Mouse (Mus musculus): ENCODE results near the gene Nhlrc1. TPM values are rescaled to one million over a fixed set of nuclear protein-coding genes. Genes with fewer than 3 reads are reported as not detected.

Gene Nhlrc1
- polyA plus RNA-seq, 1 experiment, result 4.7 TPM

- H3K4me3 ChIP-seq (ENCODE audit: low read depth, low read length), result no peak overlapping the region
- 78% methylated on average over 4 of the region's 4 CpGs for WGBS
- peaks cover 6% of the 10 kb centered on the region for H3K4me1 ChIP-seq (ENCODE audit: control insufficient read depth, insufficient read depth, insufficient read length, low read length)
- TF ChIP-seq CTCF (IDR thresholded peaks at IDR 0.05; ENCODE audit: extremely low read depth, insufficient read length, insufficient replicate concordance, low read depth, low read length) (no peak), POLR2A (IDR thresholded peaks at IDR 0.05; ENCODE audit: low read depth, low read length) (no peak)
- no peak overlapping the region for H3K27ac ChIP-seq (ENCODE audit: insufficient read depth, low read depth, low read length)
- peaks cover 20% of the 10 kb centered on the region for H3K36me3 ChIP-seq (ENCODE audit: control insufficient read depth, insufficient read depth, low read length)
- H3K27me3 ChIP-seq (ENCODE audit: control insufficient read depth, insufficient read depth, low read length), result no peaks in the 10 kb centered on the region
Measured at GRCm38 (mm10) chr13:47047996-47048395, 33.3 kb upstream of the Nhlrc1 start.

DNA sequence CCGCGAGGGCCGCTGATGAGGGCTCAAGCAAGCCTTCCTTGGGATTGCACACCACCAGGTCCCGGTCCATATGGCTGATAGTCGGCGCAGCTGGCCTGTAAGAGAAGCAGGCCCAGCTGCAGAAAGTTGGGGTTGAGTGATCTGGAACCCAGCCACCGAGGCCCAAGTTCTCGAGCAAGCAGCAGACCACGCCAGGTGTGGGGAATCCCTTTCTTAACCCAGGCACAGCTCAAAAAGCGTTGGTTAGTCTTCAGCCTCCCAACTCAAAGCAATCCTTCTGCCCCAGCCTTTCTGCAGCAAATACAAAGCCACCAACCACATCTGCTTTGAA lies 29.9 kb upstream of the Nhlrc1 start, which contains the start of gene Tpmt:
TSS of gene Tpmt (minus strand) at position 121 of the 331 bp plus-strand sequence.
- H3K36me3 ChIP-seq (ENCODE audit: control insufficient read depth, insufficient read depth, low read length), result 0 out of 2 replicates have a peak, but pooled peaks cover 5% of the 10 kb centered on the region
- peak within 1 kb of the TSS; percentile 77 for H3K4me3 ChIP-seq (ENCODE audit: low read depth, low read length)
- TF ChIP-seq CTCF (IDR thresholded peaks at IDR 0.05; ENCODE audit: extremely low read depth, insufficient read length, insufficient replicate concordance, low read depth, low read length) (no peak), POLR2A (IDR thresholded peaks at IDR 0.05; ENCODE audit: low read depth, low read length) (no peak)
- H3K27me3 ChIP-seq (ENCODE audit: control insufficient read depth, insufficient read depth, low read length), result no peaks in the 10 kb centered on the region
- WGBS, result 7% methylated on average over 10 of the region's 10 CpGs
- H3K27ac ChIP-seq (ENCODE audit: insufficient read depth, low read depth, low read length), result peak within 1 kb of the TSS; percentile 3; the same call in 1 of the 2 replicates
- H3K4me1 ChIP-seq (ENCODE audit: control insufficient read depth, insufficient read depth, insufficient read length, low read length), result peaks cover 11% of the 10 kb centered on the region

- H3K27ac ChIP-seq (ENCODE audit: insufficient read depth, low read depth, low read length), result 0 out of 2 replicates have a peak overlapping the region, but pooled peaks have one; percentile 3
Measured at GRCm38 (mm10) chr13:47043833-47044616, 29.4 kb upstream of the Nhlrc1 start.

DNA sequence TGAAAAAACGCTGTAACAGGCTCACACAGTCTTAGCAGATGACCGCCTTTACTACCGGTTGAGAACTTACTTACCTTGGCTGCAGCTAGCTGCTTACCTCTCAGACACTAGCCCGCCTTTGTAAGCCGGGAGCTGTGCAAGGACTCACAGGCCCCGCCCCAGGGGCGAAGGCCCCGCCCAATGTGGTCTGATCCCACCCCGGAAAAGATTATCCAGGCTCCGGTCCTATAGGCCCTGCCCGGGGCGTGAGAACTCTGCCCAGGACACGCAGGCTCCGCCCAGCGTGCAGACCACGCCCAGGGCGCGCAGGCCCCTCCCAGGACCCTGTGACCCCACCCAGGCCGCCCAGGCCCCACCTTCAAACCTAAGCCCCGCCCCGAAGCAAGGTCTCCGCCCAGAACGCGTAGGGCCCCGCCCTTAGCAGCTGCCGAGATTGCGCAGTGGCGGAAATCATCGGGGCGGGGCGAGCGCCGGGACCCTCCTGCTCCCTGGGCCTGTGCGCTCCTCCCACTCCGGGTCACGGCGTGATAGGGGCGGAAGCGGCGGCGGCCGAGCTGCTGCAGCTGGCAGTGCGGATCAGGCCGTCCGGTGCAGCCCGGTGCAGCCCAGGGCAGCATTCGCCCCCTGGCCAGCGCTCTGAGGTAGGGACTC lies 28.5 kb upstream of the Nhlrc1 start, which contains the start of gene Kdm1b:
TSS of gene Kdm1b (plus strand) at position 470 of the 651 bp plus-strand sequence.
- TF ChIP-seq POLR2A (IDR thresholded peaks at IDR 0.05; ENCODE audit: low read depth, low read length) (peak; percentile 88), CTCF (IDR thresholded peaks at IDR 0.05; ENCODE audit: extremely low read depth, insufficient read length, insufficient replicate concordance, low read depth, low read length) (no peak)
- Histone ChIP-seq H3K27me3 (ENCODE audit: control insufficient read depth, insufficient read depth, low read length) (no peaks in the 10 kb centered on the region), H3K4me1 (ENCODE audit: control insufficient read depth, insufficient read depth, insufficient read length, low read length) (peaks cover 11% of the 10 kb centered on the region), H3K36me3 (ENCODE audit: control insufficient read depth, insufficient read depth, low read length) (no peaks in the 10 kb centered on the region), H3K27ac (ENCODE audit: insufficient read depth, low read depth, low read length) (peak within 1 kb of the TSS; percentile 17; the same call in 1 of the 2 replicates), H3K4me3 (ENCODE audit: low read depth, low read length) (peak within 1 kb of the TSS; percentile 77)
- 1% methylated on average over 48 of the region's 48 CpGs for WGBS

More at GRCm38 (mm10) chr13:47043833-47044616, 29.4 kb upstream of the Nhlrc1 start:
- Histone ChIP-seq H3K4me1 (ENCODE audit: control insufficient read depth, insufficient read depth, insufficient read length, low read length) (peaks cover 11% of the 10 kb centered on the region), H3K36me3 (ENCODE audit: control insufficient read depth, insufficient read depth, low read length) (0 out of 2 replicates have a peak, but pooled peaks cover under 1% of the 10 kb centered on the region), H3K4me3 (ENCODE audit: low read depth, low read length) (peak overlapping the region; percentile 77), H3K27me3 (ENCODE audit: control insufficient read depth, insufficient read depth, low read length) (no peaks in the 10 kb centered on the region)
- TF ChIP-seq POLR2A (IDR thresholded peaks at IDR 0.05; ENCODE audit: low read depth, low read length), result no peak
- TF ChIP-seq CTCF (IDR thresholded peaks at IDR 0.05; ENCODE audit: extremely low read depth, insufficient read length, insufficient replicate concordance, low read depth, low read length), result no peak
- WGBS, result under 1% methylated on average over 45 of the region's 45 CpGs

GRCm38 (mm10) chr13:47042024-47042633 lies 27.5 kb upstream of the Nhlrc1 start:
- WGBS, result 11% methylated on average over 8 of the region's 8 CpGs
- Histone ChIP-seq H3K27me3 (ENCODE audit: control insufficient read depth, insufficient read depth, low read length) (no peaks in the 10 kb centered on the region), H3K36me3 (ENCODE audit: control insufficient read depth, insufficient read depth, low read length) (no peaks in the 10 kb centered on the region), H3K27ac (ENCODE audit: insufficient read depth, low read depth, low read length) (no peak overlapping the region), H3K4me3 (ENCODE audit: low read depth, low read length) (no peak overlapping the region), H3K4me1 (ENCODE audit: control insufficient read depth, insufficient read depth, insufficient read length, low read length) (peaks cover 11% of the 10 kb centered on the region)
- TF ChIP-seq POLR2A (IDR thresholded peaks at IDR 0.05; ENCODE audit: low read depth, low read length) (no peak), CTCF (IDR thresholded peaks at IDR 0.05; ENCODE audit: extremely low read depth, insufficient read length, insufficient replicate concordance, low read depth, low read length) (no peak)

- H3K4me1 ChIP-seq (ENCODE audit: control insufficient read depth, insufficient read depth, insufficient read length, low read length), result peaks cover 11% of the 10 kb centered on the region
- no peak overlapping the region for H3K4me3 ChIP-seq (ENCODE audit: low read depth, low read length)
- WGBS, result 76% methylated on average over 5 of the region's 5 CpGs
- H3K36me3 ChIP-seq (ENCODE audit: control insufficient read depth, insufficient read depth, low read length), result no peaks in the 10 kb centered on the region
- TF ChIP-seq POLR2A (IDR thresholded peaks at IDR 0.05; ENCODE audit: low read depth, low read length) (no peak), CTCF (IDR thresholded peaks at IDR 0.05; ENCODE audit: extremely low read depth, insufficient read length, insufficient replicate concordance, low read depth, low read length) (no peak)
- H3K27me3 ChIP-seq (ENCODE audit: control insufficient read depth, insufficient read depth, low read length), result no peaks in the 10 kb centered on the region
- H3K27ac ChIP-seq (ENCODE audit: insufficient read depth, low read depth, low read length), result no peak overlapping the region
Measured at GRCm38 (mm10) chr13:47040061-47040460, 25.4 kb upstream of the Nhlrc1 start.
